Mouse (Mus musculus): ENCODE measurements around the gene Caln1.

- TF ChIP-seq POLR2A (IDR thresholded peaks at IDR 0.05; ENCODE audit: low read depth, low read length) = no peak
- no peak for TF ChIP-seq CTCF (IDR thresholded peaks at IDR 0.05; ENCODE audit: extremely low read depth, insufficient read length, insufficient replicate concordance, low read depth, low read length)
Measured at GRCm38 (mm10) chr5:130792755-130793452, 423.6 kb downstream of the Caln1 start.
